Mouse (Mus musculus): ENCODE results near the gene Card10.

DNA sequence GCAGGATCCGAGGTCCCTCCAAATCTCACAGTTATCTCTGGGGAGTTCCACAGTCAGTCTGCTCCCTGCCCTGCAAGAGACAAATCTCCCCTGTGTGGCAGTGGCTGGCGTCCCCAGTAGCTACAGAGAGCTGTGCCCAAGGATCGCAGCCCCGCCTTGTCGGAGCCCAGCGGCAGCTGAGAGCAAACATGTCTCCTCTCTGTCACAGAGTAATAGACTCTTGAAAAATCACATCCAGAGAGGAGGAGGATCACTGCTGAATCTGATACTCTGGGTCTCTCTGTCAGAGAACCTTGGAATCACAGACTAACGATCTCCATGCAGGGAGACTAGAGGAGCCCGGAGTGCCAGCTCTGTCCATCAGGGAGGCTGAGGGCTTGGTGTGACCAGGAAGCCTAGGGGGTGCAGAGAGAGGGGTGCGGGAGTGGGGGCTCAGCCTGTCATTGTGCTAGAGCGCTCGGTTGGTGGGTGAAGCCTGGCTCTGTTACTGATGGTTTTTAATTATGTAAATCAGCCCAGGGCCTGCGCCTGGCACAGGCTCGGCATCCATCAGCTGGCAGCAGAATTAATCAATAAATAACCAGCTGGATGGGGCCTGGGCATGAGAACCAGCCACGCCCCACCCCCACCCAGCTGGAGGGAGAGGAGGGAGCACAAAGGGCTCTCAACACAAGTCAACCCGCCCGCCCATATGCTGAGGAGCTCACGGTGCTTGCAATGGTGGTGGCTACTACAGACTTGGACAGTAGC, 67.2 kb downstream of the Card10 start:
- no peak for TF ChIP-seq POLR2A (IDR thresholded peaks at IDR 0.05; ENCODE audit: low read depth, low read length)
- TF ChIP-seq CTCF (IDR thresholded peaks at IDR 0.05; ENCODE audit: extremely low read depth, insufficient read length, insufficient replicate concordance, low read depth, low read length) = no peak

Data from small intestine, adult 2 months (tissue).